ENCODE assay signal across 19 mouse cellular contexts in genomic region chr3:102636076-102636475, GRCm38 (mm10).
A peak's percentile ranks its signal among the peaks of the same experiment; 100 is the strongest.
DNase-seq lines count a peak whose midpoint lies in the region; ATAC-seq lines count a peak whose summit lies in the region.
"Had no signal": no experiment of that assay in that cellular context is flagged by ENCODE, and none has a peak within 500 bp of the region (broad histone marks: within the 10 kb centered on the region; RNA-seq: fewer than 3 reads in every experiment).

No protein-coding gene starts in this region.

- H3K4me1 ChIP-seq in limb, embryonic 13.5 days, result 0 out of 2 replicates have a peak, but pooled peaks cover 7% of the 10 kb centered on the region
- 0 out of 2 replicates have a peak, but pooled peaks cover 5% of the 10 kb centered on the region for H3K4me1 ChIP-seq in limb, embryonic 10.5 days
- 0 out of 2 replicates have a peak, but pooled peaks cover 3% of the 10 kb centered on the region for H3K4me1 ChIP-seq in intestine, embryonic 15.5 days (replicated peaks)
- H3K4me1 ChIP-seq: heart, embryonic 12.5 days; liver, embryonic 12.5 days had no signal

- no peaks in the 10 kb centered on the region for H3K36me3 ChIP-seq in limb, embryonic 13.5 days
- no peaks in the 10 kb centered on the region for H3K36me3 ChIP-seq in limb, embryonic 10.5 days
- no peaks in the 10 kb centered on the region for H3K36me3 ChIP-seq in intestine, embryonic 15.5 days
- H3K36me3 ChIP-seq: heart, embryonic 12.5 days; liver, embryonic 12.5 days had no signal

- peak; percentile 85 for ATAC-seq in limb, embryonic 13.5 days (ENCODE audit: low FRiP score, low read depth)
- ATAC-seq in intestine, embryonic 15.5 days, result peak; percentile 43; the same call in 1 of the 2 replicates
- ATAC-seq: forebrain, postnatal 0 days; liver, embryonic 12.5 days; midbrain, embryonic 16.5 days; Patski had no signal

- H3K4me2 ChIP-seq in limb, embryonic 13.5 days (replicated peaks), result no peak overlapping the region
- H3K4me2 ChIP-seq in intestine, embryonic 15.5 days (replicated peaks), result no peak overlapping the region
- H3K4me2 ChIP-seq: heart, embryonic 12.5 days; hindbrain, embryonic 14.5 days; liver, embryonic 12.5 days had no signal

- peak overlapping the region; percentile 1; the same call in 1 of the 2 replicates for H3K27ac ChIP-seq in limb, embryonic 13.5 days
- no peak overlapping the region for H3K27ac ChIP-seq in limb, embryonic 10.5 days
- H3K27ac ChIP-seq in intestine, embryonic 15.5 days, result no peak overlapping the region
- H3K27ac ChIP-seq: hindbrain, embryonic 14.5 days; liver, embryonic 12.5 days had no signal

- H3K4me3 ChIP-seq in limb, embryonic 13.5 days, result no peak overlapping the region
- H3K4me3 ChIP-seq in limb, embryonic 10.5 days, result no peak overlapping the region
- H3K4me3 ChIP-seq in intestine, embryonic 15.5 days (replicated peaks), result no peak overlapping the region
- H3K4me3 ChIP-seq: erythroblast, embryonic 14.5 days; heart, embryonic 12.5 days; liver, embryonic 12.5 days had no signal

- H3K9ac ChIP-seq in limb, embryonic 13.5 days, result no peak overlapping the region
- no peak overlapping the region for H3K9ac ChIP-seq in intestine, embryonic 15.5 days
- H3K9ac ChIP-seq: forebrain, postnatal 0 days; heart, embryonic 12.5 days; hindbrain, embryonic 14.5 days; liver, embryonic 12.5 days had no signal

- H3K27me3 ChIP-seq in limb, embryonic 13.5 days, result no peaks in the 10 kb centered on the region
- no peaks in the 10 kb centered on the region for H3K27me3 ChIP-seq in limb, embryonic 10.5 days (ENCODE audit: low read depth, poor library complexity, severe bottlenecking)
- H3K27me3 ChIP-seq in intestine, embryonic 15.5 days (replicated peaks), result no peaks in the 10 kb centered on the region
- H3K27me3 ChIP-seq: liver, embryonic 12.5 days; Patski had no signal

- H3K9me3 ChIP-seq in limb, embryonic 13.5 days, result no peaks in the 10 kb centered on the region
- H3K9me3 ChIP-seq in limb, embryonic 10.5 days (replicated peaks), result no peaks in the 10 kb centered on the region
- no peaks in the 10 kb centered on the region for H3K9me3 ChIP-seq in intestine, embryonic 15.5 days
- H3K9me3 ChIP-seq: liver, embryonic 12.5 days had no signal

- WGBS in limb, embryonic 13.5 days, result 25% methylated on average over 4 of the region's 4 CpGs
- WGBS in limb, embryonic 10.5 days, result 66% methylated on average over 4 of the region's 4 CpGs
- 38% methylated on average over 4 of the region's 4 CpGs for WGBS in intestine, embryonic 15.5 days

- DNase-seq in limb, embryonic 10.5 days (ENCODE audit: low spot score), result no peak
- peak; percentile 76 for DNase-seq in 3T3-L1 (ENCODE audit: low read depth, low spot score)
- DNase-seq in adipocyte (ENCODE audit: low spot score), result peak; percentile 10
- DNase-seq in gastrocnemius, postnatal 10 days, result no peak
- DNase-seq in cerebellum, postnatal 36 days, result no peak
- DNase-seq: cerebellum, adult 9-11 months; forebrain, postnatal 0 days; kidney, adult 11 months; lung, postnatal 36 days; right cerebral cortex, postnatal 14 days; thymus, postnatal 14 days had no signal

Comparison
In these comparisons a context has a peak if more than half of its experiments do, and no peak if none do; other contexts are left out.
1. DNase-seq: peak in 3T3-L1 (single experiment) and adipocyte (single experiment); none in limb, embryonic 10.5 days (single experiment), gastrocnemius, postnatal 10 days (single experiment) and cerebellum, postnatal 36 days (0 of 2).